Comparison of ENCODE assay signal across 35 mouse cellular contexts in the genomic region with DNA sequence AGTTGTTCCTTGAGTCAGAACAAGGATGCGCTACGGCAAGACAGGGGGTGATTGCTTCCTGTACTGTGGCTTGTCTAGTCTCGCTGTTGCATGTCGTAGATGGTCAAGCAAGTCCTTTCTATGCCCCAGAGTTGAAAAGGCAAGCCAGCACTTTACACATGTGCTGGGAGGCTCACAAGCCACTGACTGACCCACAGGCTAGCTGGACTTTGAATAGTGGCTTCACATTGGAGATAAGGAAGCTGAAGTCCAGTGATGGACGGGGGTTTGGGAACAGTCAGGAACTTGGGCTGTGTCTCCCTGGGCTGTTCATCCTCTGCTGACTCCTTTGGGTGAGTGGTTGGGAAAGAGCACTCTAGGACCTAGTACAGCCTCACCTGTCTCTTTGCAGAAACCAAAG. TPM values are rescaled to one million over a fixed set of nuclear protein-coding genes. Genes with fewer than 3 reads are reported as not detected.
DNase-seq lines count a peak whose midpoint lies in the region; ATAC-seq and TF ChIP-seq lines count a peak whose summit lies in the region.
"Had no signal": no experiment of that assay in that cellular context is flagged by ENCODE, and none has a peak within 500 bp of the region (broad histone marks: within the 10 kb centered on the region; RNA-seq: fewer than 3 reads in every experiment).

No protein-coding gene starts in this region.

- H3K27me3 ChIP-seq in heart, adult 2 months (ENCODE audit: control insufficient read depth, insufficient read depth, low read length): no peaks in the 10 kb centered on the region
- H3K27me3 ChIP-seq in liver, embryonic 13.5 days: no peaks in the 10 kb centered on the region
- H3K27me3 ChIP-seq in liver, postnatal 0 days (ENCODE audit: insufficient read depth, low read length): no peaks in the 10 kb centered on the region
- H3K27me3 ChIP-seq in ES-Bruce4 (ENCODE audit: control insufficient read depth, insufficient read depth, low read length, poor library complexity, severe bottlenecking): no peaks in the 10 kb centered on the region
- no peaks in the 10 kb centered on the region for H3K27me3 ChIP-seq in hindbrain, embryonic 14.5 days (ENCODE audit: control insufficient read depth, insufficient read depth, low read length)
- H3K27me3 ChIP-seq: CH12.LX; embryonic facial prominence, embryonic 15.5 days; hindbrain, embryonic 13.5 days; Patski had no signal

- intact Hi-C loops in heart, adult 2 months (cut with DNase I): no loop called here

- H3K79me2 ChIP-seq in heart, adult 2 months (replicated peaks; ENCODE audit: control insufficient read depth, insufficient read depth, low read length): no peaks in the 10 kb centered on the region

- no peaks in the 10 kb centered on the region for H3K9me3 ChIP-seq in liver, embryonic 13.5 days (replicated peaks)
- no peaks in the 10 kb centered on the region for H3K9me3 ChIP-seq in liver, postnatal 0 days (ENCODE audit: low read length)
- H3K9me3 ChIP-seq in ES-Bruce4 (replicated peaks; ENCODE audit: control insufficient read depth, insufficient read depth, low read length, poor library complexity, severe bottlenecking): no peaks in the 10 kb centered on the region
- H3K9me3 ChIP-seq in hindbrain, embryonic 14.5 days (ENCODE audit: control insufficient read depth, low read length): no peaks in the 10 kb centered on the region
- H3K9me3 ChIP-seq: embryonic facial prominence, embryonic 15.5 days; G1E; hindbrain, embryonic 10.5 days; hindbrain, embryonic 13.5 days had no signal

- no peak overlapping the region for H3K4me3 ChIP-seq in heart, adult 2 months
- H3K4me3 ChIP-seq in liver, embryonic 13.5 days (replicated peaks): no peak overlapping the region
- H3K4me3 ChIP-seq in liver, postnatal 0 days (ENCODE audit: low read depth, low read length): no peak overlapping the region
- H3K4me3 ChIP-seq in ES-Bruce4 (ENCODE audit: low read depth, low read length): no peak overlapping the region
- no peak overlapping the region for H3K4me3 ChIP-seq in hindbrain, embryonic 14.5 days (replicated peaks; ENCODE audit: low read length)
- H3K4me3 ChIP-seq: embryonic facial prominence, embryonic 15.5 days; gastrocnemius, adult 2 months; hindbrain, embryonic 10.5 days; hindbrain, embryonic 13.5 days had no signal

- peak; percentile 84 for DNase-seq in heart, adult 11 months
- DNase-seq in heart, adult 2 months: no peak
- no peak for DNase-seq in liver, embryonic 13.5 days
- no peak for DNase-seq in liver, postnatal 0 days
- DNase-seq in yolk sac, embryonic 10.5 days (ENCODE audit: low spot score): peak; percentile 62
- DNase-seq in hindbrain, embryonic 14.5 days (ENCODE audit: low spot score): no peak
- DNase-seq: adrenal gland, postnatal 10 days; B cell, adult 2 months; cerebellum, adult 11 months; forebrain, postnatal 0 days; gastrocnemius, adult 2 months; gastrocnemius, postnatal 14 days; heart, adult 18-20 months had no signal

- H3K9ac ChIP-seq in heart, adult 2 months (ENCODE audit: low read depth, low read length): no peak overlapping the region
- no peak overlapping the region for H3K9ac ChIP-seq in liver, embryonic 13.5 days
- no peak overlapping the region for H3K9ac ChIP-seq in liver, postnatal 0 days (replicated peaks)
- peak overlapping the region; percentile 51; the same call in 1 of the 2 replicates for H3K9ac ChIP-seq in ES-Bruce4 (ENCODE audit: low read depth, poor library complexity, severe bottlenecking)
- no peak overlapping the region for H3K9ac ChIP-seq in hindbrain, embryonic 14.5 days
- H3K9ac ChIP-seq: embryonic facial prominence, embryonic 15.5 days; forebrain, postnatal 0 days; hindbrain, embryonic 13.5 days had no signal

- H3K4me1 ChIP-seq in heart, adult 2 months (ENCODE audit: control insufficient read depth, insufficient read depth, low read length): no peaks in the 10 kb centered on the region; the same call in 1 of the 2 replicates
- peaks cover 16% of the 10 kb centered on the region for H3K4me1 ChIP-seq in liver, embryonic 13.5 days (replicated peaks)
- peaks cover 7% of the 10 kb centered on the region for H3K4me1 ChIP-seq in liver, postnatal 0 days (ENCODE audit: insufficient read depth)
- peaks cover 5% of the 10 kb centered on the region for H3K4me1 ChIP-seq in ES-Bruce4 (ENCODE audit: control insufficient read depth, insufficient read depth, low read length)
- peaks cover 19% of the 10 kb centered on the region; the same call in 1 of the 2 replicates for H3K4me1 ChIP-seq in hindbrain, embryonic 14.5 days (replicated peaks; ENCODE audit: control insufficient read depth, insufficient read depth, low read length)

- no peak for TF ChIP-seq EP300 in heart, adult 2 months (IDR thresholded peaks at IDR 0.05; ENCODE audit: insufficient read depth, low read depth, low read length)
- TF ChIP-seq EP300 in liver, postnatal 0 days (IDR thresholded peaks at IDR 0.05; ENCODE audit: low read depth): no peak
- no peak for TF ChIP-seq EP300 in ES-Bruce4 (IDR thresholded peaks at IDR 0.05; ENCODE audit: insufficient read depth, low read depth, low read length)

- TF ChIP-seq POLR2A in heart, adult 2 months (IDR thresholded peaks at IDR 0.05; ENCODE audit: insufficient read depth, low read depth, low read length): no peak
- no peak for TF ChIP-seq POLR2A in ES-Bruce4 (IDR thresholded peaks at IDR 0.05; ENCODE audit: insufficient read depth, low read length)

- no peak overlapping the region for H3K4me2 ChIP-seq in liver, embryonic 13.5 days
- H3K4me2 ChIP-seq in liver, postnatal 0 days (ENCODE audit: low read depth, low read length): no peak overlapping the region
- H3K4me2 ChIP-seq in hindbrain, embryonic 14.5 days (replicated peaks): no peak overlapping the region
- H3K4me2 ChIP-seq: heart, embryonic 11.5 days; hindbrain, embryonic 13.5 days had no signal

- no peak overlapping the region for H3K27ac ChIP-seq in heart, adult 2 months
- H3K27ac ChIP-seq in liver, embryonic 13.5 days: 0 out of 2 replicates have a peak overlapping the region, but pooled peaks have one; percentile 3
- no peak overlapping the region for H3K27ac ChIP-seq in liver, postnatal 0 days (ENCODE audit: low read depth)
- H3K27ac ChIP-seq in ES-Bruce4 (ENCODE audit: insufficient read depth, low read length): no peak overlapping the region
- H3K27ac ChIP-seq in hindbrain, embryonic 14.5 days: no peak overlapping the region
- H3K27ac ChIP-seq: embryonic facial prominence, embryonic 15.5 days; gastrocnemius, adult 2 months; hindbrain, embryonic 10.5 days; hindbrain, embryonic 13.5 days; hindbrain, postnatal 0 days had no signal

- no peaks in the 10 kb centered on the region for H3K36me3 ChIP-seq in heart, adult 2 months (ENCODE audit: control insufficient read depth, insufficient read depth, low read length)
- peaks cover 59% of the 10 kb centered on the region for H3K36me3 ChIP-seq in liver, embryonic 13.5 days
- H3K36me3 ChIP-seq in liver, postnatal 0 days (replicated peaks; ENCODE audit: insufficient read depth, low read length): peaks cover 21% of the 10 kb centered on the region
- peaks cover 30% of the 10 kb centered on the region for H3K36me3 ChIP-seq in ES-Bruce4 (ENCODE audit: control insufficient read depth, insufficient read depth, low read length, poor library complexity, severe bottlenecking)
- peaks cover 83% of the 10 kb centered on the region for H3K36me3 ChIP-seq in hindbrain, embryonic 14.5 days (replicated peaks; ENCODE audit: control insufficient read depth, insufficient read depth)

- ATAC-seq in liver, embryonic 13.5 days (ENCODE audit: low read depth): no peak
- ATAC-seq in liver, postnatal 0 days: no peak
- ATAC-seq in hindbrain, embryonic 14.5 days (ENCODE audit: low FRiP score): no peak
- ATAC-seq: forebrain, embryonic 14.5 days; forebrain, postnatal 0 days; hindbrain, postnatal 0 days; inflammation-experienced regulatory T-cells, adult 6 months; intestine, embryonic 16.5 days; Patski had no signal

- no peak for TF ChIP-seq CTCF in heart, adult 2 months (IDR thresholded peaks at IDR 0.05)
- no peak for TF ChIP-seq CTCF in liver, postnatal 0 days (IDR thresholded peaks at IDR 0.05; ENCODE audit: low read depth)
- no peak for TF ChIP-seq CTCF in ES-Bruce4 (IDR thresholded peaks at IDR 0.05; ENCODE audit: low read depth, low read length)

- WGBS in heart, adult 2 months: 94% methylated on average over 5 of the region's 5 CpGs
- 87% methylated on average over 5 of the region's 5 CpGs for WGBS in liver, embryonic 13.5 days (ENCODE audit: insufficient replicate concordance)
- WGBS in liver, postnatal 0 days (ENCODE audit: insufficient replicate concordance): 83% methylated on average over 5 of the region's 5 CpGs
- 92% methylated on average over 5 of the region's 5 CpGs for WGBS in hindbrain, embryonic 14.5 days

RNA-seq across cellular contexts. Expression of a gene that starts 7.3 kb away (rescaled TPM):
- 1 to 10 TPM; 3.3 to 3.4 TPM for total RNA-seq in heart, adult 2 months (2021)
- polyA plus RNA-seq in heart, adult 2 months (2012; rRNA removed): 4.1 and 4.8 TPM in 2 replicates
- 3.1 and 3.3 TPM in 2 replicates for polyA plus RNA-seq in liver, embryonic 13.5 days (2015; fragmentation: Nextera tagmentation; extraction: Ambion mirVana)
- 1.6 and 1.9 TPM in 2 replicates for polyA plus RNA-seq in liver, postnatal 0 days (2015; fragmentation: Nextera tagmentation; extraction: Ambion mirVana)
- polyA plus RNA-seq in ES-Bruce4 (2011; ENCODE audit: insufficient read depth, insufficient read length, low read depth, missing spikeins): 55.1 and 58.3 TPM in 2 replicates
- polyA plus RNA-seq in hindbrain, embryonic 14.5 days (2014; fragmentation: Nextera tagmentation; extraction: Ambion mirVana): 5.6 and 6.9 TPM in 2 replicates

RNA-seq across cellular contexts. Expression of a gene that starts 18.0 kb away (rescaled TPM):
- 10 to 100 TPM; 21.9 to 23.5 TPM for total RNA-seq in heart, adult 2 months (2021)
- polyA plus RNA-seq in heart, adult 2 months (2012; rRNA removed): 27.5 and 31.7 TPM in 2 replicates
- 11.2 and 11.4 TPM in 2 replicates for polyA plus RNA-seq in liver, embryonic 13.5 days (2015; fragmentation: Nextera tagmentation; extraction: Ambion mirVana)
- polyA plus RNA-seq in liver, postnatal 0 days (2015; fragmentation: Nextera tagmentation; extraction: Ambion mirVana): 19.2 and 21.1 TPM in 2 replicates
- 20.2 and 23.2 TPM in 2 replicates for polyA plus RNA-seq in ES-Bruce4 (2011; ENCODE audit: insufficient read depth, insufficient read length, low read depth, missing spikeins)
- 4.8 and 7.3 TPM in 2 replicates for polyA plus RNA-seq in hindbrain, embryonic 14.5 days (2014; fragmentation: Nextera tagmentation; extraction: Ambion mirVana)

RNA-seq across cellular contexts. Expression of a gene that starts 19.7 kb away (rescaled TPM):
- not detected for total RNA-seq in heart, adult 2 months (2021)
- not detected in 2 replicates for polyA plus RNA-seq in heart, adult 2 months (2012; rRNA removed)
- polyA plus RNA-seq in liver, embryonic 13.5 days (2015; fragmentation: Nextera tagmentation; extraction: Ambion mirVana): 0.07 and 0.16 TPM in 2 replicates
- polyA plus RNA-seq in liver, postnatal 0 days (2015; fragmentation: Nextera tagmentation; extraction: Ambion mirVana): not detected in 2 replicates
- polyA plus RNA-seq in ES-Bruce4 (2011; ENCODE audit: insufficient read depth, insufficient read length, low read depth, missing spikeins): not detected in 2 replicates
- polyA plus RNA-seq in hindbrain, embryonic 14.5 days (2014; fragmentation: Nextera tagmentation; extraction: Ambion mirVana): 0.25 TPM in 1 of 2 replicates, not detected in the other
- total RNA-seq: adrenal gland, adult 18-20 months; adrenal gland, postnatal 10 days; adrenal gland, postnatal 4 days; CH12.LX; common myeloid progenitor, adult 5-6 weeks; forebrain, postnatal 0 days; gastrocnemius, adult 2 months; gastrocnemius, postnatal 14 days; gastrocnemius, postnatal 4 days; heart, adult 18-20 months; heart, postnatal 25 days; hindbrain, postnatal 0 days had no signal
- polyA plus RNA-seq: cerebellum, adult 2 months; forebrain, postnatal 0 days; frontal cortex, adult 2 months; G1E; heart, embryonic 11.5 days; heart, embryonic 14.5 days; heart, postnatal 0 days; hindbrain, embryonic 13.5 days; hindbrain, postnatal 0 days; inflammation-experienced regulatory T-cells, adult 6 months had no signal

RNA-seq across cellular contexts. Expression of a gene that starts 24.9 kb away (rescaled TPM):
- 10 to 100 TPM; 16.3 to 18.5 TPM for total RNA-seq in heart, adult 2 months (2021)
- polyA plus RNA-seq in heart, adult 2 months (2012; rRNA removed): 7.1 and 8.6 TPM in 2 replicates
- polyA plus RNA-seq in liver, embryonic 13.5 days (2015; fragmentation: Nextera tagmentation; extraction: Ambion mirVana): 8.4 and 9.0 TPM in 2 replicates
- polyA plus RNA-seq in liver, postnatal 0 days (2015; fragmentation: Nextera tagmentation; extraction: Ambion mirVana): 5.5 and 7.3 TPM in 2 replicates
- 49.1 and 51.7 TPM in 2 replicates for polyA plus RNA-seq in ES-Bruce4 (2011; ENCODE audit: insufficient read depth, insufficient read length, low read depth, missing spikeins)
- 18.7 and 19.1 TPM in 2 replicates for polyA plus RNA-seq in hindbrain, embryonic 14.5 days (2014; fragmentation: Nextera tagmentation; extraction: Ambion mirVana)

RNA-seq across cellular contexts. Expression of a gene that starts 33.8 kb away (rescaled TPM):
- 1 to 10 TPM; 1.6 to 2.6 TPM for total RNA-seq in heart, adult 2 months (2021)
- not detected in 2 replicates for polyA plus RNA-seq in heart, adult 2 months (2012; rRNA removed)
- polyA plus RNA-seq in liver, embryonic 13.5 days (2015; fragmentation: Nextera tagmentation; extraction: Ambion mirVana): not detected in 2 replicates
- polyA plus RNA-seq in liver, postnatal 0 days (2015; fragmentation: Nextera tagmentation; extraction: Ambion mirVana): 0.26 TPM in 1 of 2 replicates, not detected in the other
- not detected in 2 replicates for polyA plus RNA-seq in ES-Bruce4 (2011; ENCODE audit: insufficient read depth, insufficient read length, low read depth, missing spikeins)
- polyA plus RNA-seq in hindbrain, embryonic 14.5 days (2014; fragmentation: Nextera tagmentation; extraction: Ambion mirVana): not detected in 2 replicates
- polyA plus RNA-seq: embryonic facial prominence, embryonic 15.5 days; forebrain, embryonic 11.5 days; forebrain, embryonic 14.5 days; forebrain, postnatal 0 days; frontal cortex, adult 2 months; heart, embryonic 11.5 days; heart, embryonic 14.5 days; heart, postnatal 0 days; hindbrain, embryonic 10.5 days; hindbrain, embryonic 13.5 days; hindbrain, postnatal 0 days; inflammation-experienced regulatory T-cells, adult 6 months; intestine, embryonic 16.5 days had no signal

Comparison
In these comparisons a context has a peak if more than half of its experiments do, and no peak if none do; other contexts are left out.
1. DNase-seq: peak in heart, adult 11 months (single experiment) and yolk sac, embryonic 10.5 days (single experiment); none in heart, adult 2 months (0 of 2), liver, embryonic 13.5 days (single experiment), liver, postnatal 0 days (single experiment) and hindbrain, embryonic 14.5 days (single experiment).